In genomic region chr12:91715686-91716085, GRCm38 (mm10) we compare ENCODE assay signal across 25 mouse cellular contexts.
"Had no signal": no experiment of that assay in that cellular context is flagged by ENCODE, and none has a peak within 500 bp of the region (broad histone marks: within the 10 kb centered on the region; RNA-seq: fewer than 3 reads in every experiment).

No protein-coding gene starts in this region.

- H3K36me3 ChIP-seq: heart, embryonic 10.5 days; heart, embryonic 12.5 days; hindbrain, embryonic 12.5 days; intestine, embryonic 15.5 days; limb, embryonic 13.5 days had no signal

- H3K27ac ChIP-seq: gastrocnemius, adult 2 months; heart, adult 2 months; heart, embryonic 10.5 days; hindbrain, embryonic 10.5 days; hindbrain, embryonic 12.5 days; hindbrain, embryonic 14.5 days; intestine, embryonic 15.5 days; limb, embryonic 13.5 days; limb, embryonic 15.5 days had no signal

- H3K4me3 ChIP-seq: gastrocnemius, adult 2 months; heart, adult 2 months; heart, embryonic 10.5 days; heart, embryonic 12.5 days; hindbrain, embryonic 10.5 days; hindbrain, embryonic 12.5 days; intestine, embryonic 15.5 days; limb, embryonic 13.5 days; limb, embryonic 15.5 days had no signal

- H3K9ac ChIP-seq: heart, embryonic 12.5 days; hindbrain, embryonic 12.5 days; hindbrain, embryonic 14.5 days; intestine, embryonic 15.5 days; limb, embryonic 13.5 days; limb, embryonic 15.5 days had no signal

- ATAC-seq: forebrain, embryonic 16.5 days; hindbrain, embryonic 16.5 days; inflammation-experienced regulatory T-cells, adult 6 months; intestine, embryonic 15.5 days; intestine, postnatal 0 days had no signal

- H3K4me1 ChIP-seq: heart, embryonic 12.5 days; hindbrain, embryonic 12.5 days; intestine, embryonic 15.5 days; limb, embryonic 15.5 days had no signal

- DNase-seq: gastrocnemius, adult 2 months; gastrocnemius, postnatal 10 days; gastrocnemius, postnatal 25 days; heart, adult 2 months; heart, postnatal 10 days; heart, postnatal 4 days; kidney, adult 18-20 months; kidney, adult 8-10 months; kidney, postnatal 10 days; kidney, postnatal 25 days; layer of hippocampus, adult 9-11 months; layer of hippocampus, postnatal 36 days; left cerebral cortex, postnatal 4 days had no signal

- H3K9me3 ChIP-seq: heart, embryonic 10.5 days; heart, embryonic 12.5 days; hindbrain, embryonic 10.5 days; hindbrain, embryonic 12.5 days; intestine, embryonic 15.5 days; limb, embryonic 13.5 days; limb, embryonic 15.5 days had no signal

- H3K4me2 ChIP-seq: heart, embryonic 12.5 days; hindbrain, embryonic 12.5 days; hindbrain, embryonic 14.5 days; intestine, embryonic 15.5 days; limb, embryonic 13.5 days; limb, embryonic 15.5 days had no signal

- H3K27me3 ChIP-seq: heart, embryonic 12.5 days; hindbrain, embryonic 12.5 days; intestine, embryonic 15.5 days; limb, embryonic 13.5 days; limb, embryonic 15.5 days had no signal
